Mouse (Mus musculus) C2C12 (cell line): Measurements from ENCODE around the gene Tgm3.

Experiments used
- CTCF ChIP-seq: IDR thresholded peaks from one replicate; pipeline ENCODE4 v1.5.1; 2011; ENCODE audit not compliant: control insufficient read depth, insufficient read depth, insufficient read length
- MAX ChIP-seq: IDR thresholded peaks from one replicate; pipeline ENCODE4 v1.6.1; 2011; ENCODE audit warnings: mild to moderate bottlenecking, control low read depth
- MYOD1 ChIP-seq: IDR thresholded peaks from one replicate; pipeline ENCODE4 v1.6.1; 2011; ENCODE audit warnings: low read depth; ENCODE audit not compliant: control insufficient read depth, insufficient read length

DNA sequence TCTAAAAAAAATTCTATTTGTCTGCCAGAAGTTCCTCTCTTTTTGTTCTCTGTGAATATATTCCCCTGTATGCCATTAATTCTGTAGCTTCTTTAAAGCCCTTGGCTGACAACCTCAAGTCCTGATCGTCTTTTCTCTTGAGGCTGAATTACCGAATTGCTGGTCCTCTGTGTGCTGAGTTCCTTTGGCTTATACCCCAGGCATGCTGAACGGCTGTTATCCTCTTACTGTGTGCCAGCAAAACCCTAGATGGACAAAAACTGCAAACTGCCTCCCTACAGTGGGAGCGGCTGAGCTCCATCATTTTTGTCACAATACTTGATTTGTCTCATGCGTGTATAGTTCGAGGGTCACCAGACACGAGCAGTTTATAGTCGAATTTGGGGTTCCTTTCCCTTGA lies 24.7 kb downstream of the Tgm3 start:
- TF ChIP-seq CTCF (no peak), MAX (no peak), MYOD1 (no peak)
